Mouse (Mus musculus) olfactory bulb, adult 2 months (tissue): ENCODE measurements at regions not wholly inside any gene's neighbourhood (a gene's known extent, or its start where the extent isn't known, plus 50 kb on each side); places are given as distances from the start of the nearest gene placed in this dataset.
A peak's percentile ranks its signal among the peaks of the same experiment; 100 is the strongest.

ENCODE experiments used
- H3K27ac ChIP-seq: fragments of 200-500 bp; 2 replicates; pipeline ENCODE4 v1.5.1; 2012; ENCODE audit warnings: low read depth, low read length; ENCODE audit not compliant: insufficient read depth
- H3K4me1 ChIP-seq: fragments of 200-500 bp; 2 replicates; pipeline ENCODE4 v1.6.1; 2012; ENCODE audit warnings: low read length; ENCODE audit not compliant: control insufficient read depth, insufficient read depth
- H3K4me3 ChIP-seq: fragments of 200-500 bp; 2 replicates; pipeline ENCODE4 v1.5.1; 2012; ENCODE audit warnings: mild to moderate bottlenecking, low read depth, low read length, moderate library complexity; ENCODE audit not compliant: insufficient read depth
- CTCF ChIP-seq: fragments of 200-500 bp; IDR thresholded peaks from 2 replicates; pipeline ENCODE4 v1.5.1; 2012; ENCODE audit warnings: low read depth, mild to moderate bottlenecking, low read length, moderate library complexity; ENCODE audit not compliant: insufficient read depth
- POLR2A ChIP-seq: fragments of 200-500 bp; IDR thresholded peaks from 2 replicates; pipeline ENCODE4 v1.6.1; 2012; ENCODE audit warnings: mild to moderate bottlenecking, low read depth, low read length, moderate library complexity; ENCODE audit not compliant: insufficient read depth
- WGBS: fragments of 180-500 bp; shearing (Covaris S2); methylation state at CpG from one replicate; pipeline ENCODE4 v1.1.7; 2018; 5-methylcytosine and 5-hydroxymethylcytosine counted together

DNA sequence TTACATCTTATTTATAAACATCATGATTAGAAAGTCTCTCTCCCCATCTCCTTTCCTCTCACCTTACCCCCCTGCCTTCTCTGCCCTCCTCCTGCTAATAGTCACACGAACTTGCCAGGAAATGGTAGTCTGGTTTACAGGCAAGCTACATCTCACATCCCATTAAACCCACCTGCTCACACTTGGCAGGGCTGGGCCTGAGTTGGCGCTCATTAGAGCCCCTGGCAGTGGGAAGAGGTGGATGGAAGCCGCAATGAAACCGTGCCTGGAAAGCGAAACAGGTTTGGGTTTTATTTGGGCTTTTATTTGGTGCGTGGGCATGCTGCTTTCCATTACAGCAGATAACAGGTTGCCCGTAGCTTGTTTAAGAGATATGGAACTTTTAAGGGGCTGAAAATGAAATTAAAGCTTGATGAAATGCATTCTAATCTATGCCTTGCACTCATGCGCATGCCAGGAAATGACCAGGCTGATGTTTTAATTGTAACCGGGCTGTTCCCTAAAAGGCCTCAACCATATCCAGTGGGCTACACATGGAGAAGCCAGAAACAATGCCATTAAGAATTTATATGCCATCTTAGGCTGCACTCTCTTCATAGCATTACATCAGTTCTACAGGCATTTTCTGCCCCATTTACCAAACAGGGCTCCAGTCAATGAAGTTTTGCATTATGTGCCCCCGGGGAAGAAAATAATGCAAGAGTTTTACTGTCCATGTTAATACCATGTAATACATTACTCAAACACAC lies 725.0 kb downstream of the Mecom start:
- Histone ChIP-seq H3K4me3 (no peak overlapping the region), H3K27ac (no peak overlapping the region), H3K4me1 (no peaks in the 10 kb centered on the region)
- 62% methylated on average over 10 of the region's 10 CpGs for WGBS
- TF ChIP-seq CTCF = no peak
- no peak for TF ChIP-seq POLR2A

DNA sequence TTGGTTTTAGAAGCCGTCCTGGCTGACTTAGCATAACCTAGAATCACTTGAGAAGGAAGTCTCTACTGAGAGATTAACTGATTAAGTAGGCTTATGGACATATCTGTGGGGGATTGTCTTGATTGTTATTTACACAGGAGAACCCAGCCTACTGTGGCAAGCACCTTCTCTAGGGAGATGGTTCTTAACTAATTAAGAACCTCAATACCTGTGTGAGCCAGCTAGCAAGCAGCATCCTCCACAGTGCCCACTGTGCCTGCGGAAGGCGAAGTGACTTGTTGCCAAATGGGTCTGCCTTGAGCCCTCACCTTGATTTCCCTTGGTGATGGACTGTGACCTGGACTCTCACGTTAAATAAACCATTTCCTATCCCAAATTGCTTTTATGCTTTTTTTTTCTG lies 730.8 kb downstream of the Mecom start:
- 90% methylated on average over 4 of the region's 4 CpGs for WGBS
- H3K27ac ChIP-seq = no peak overlapping the region
- H3K4me1 ChIP-seq = no peaks in the 10 kb centered on the region
- TF ChIP-seq CTCF (no peak), POLR2A (no peak)
- H3K4me3 ChIP-seq = no peak overlapping the region

DNA sequence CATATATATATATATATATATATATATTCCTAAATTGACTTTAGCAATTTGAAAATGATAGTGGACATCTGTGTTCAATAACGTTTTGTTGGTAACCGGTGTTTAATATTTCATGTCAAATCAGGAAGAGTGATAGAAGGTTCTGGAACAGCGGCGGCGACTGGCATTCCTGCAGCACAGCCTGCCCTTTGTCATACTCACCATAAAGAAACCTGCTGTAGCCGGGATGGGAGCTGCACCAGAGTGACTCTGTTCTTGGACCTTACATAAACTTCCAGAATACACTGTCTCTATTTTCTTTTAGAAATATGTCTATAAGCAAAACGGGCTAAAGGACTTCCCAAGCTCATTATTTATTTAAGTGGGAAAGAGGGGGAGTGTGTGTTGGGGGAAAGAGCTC lies 731.5 kb downstream of the Egfem1 start:
- TF ChIP-seq POLR2A = no peak
- TF ChIP-seq CTCF = no peak
- WGBS = 27% methylated on average over 7 of the region's 7 CpGs
- no peak overlapping the region for H3K4me3 ChIP-seq
- H3K4me1 ChIP-seq = no peaks in the 10 kb centered on the region
- H3K27ac ChIP-seq = no peak overlapping the region

DNA sequence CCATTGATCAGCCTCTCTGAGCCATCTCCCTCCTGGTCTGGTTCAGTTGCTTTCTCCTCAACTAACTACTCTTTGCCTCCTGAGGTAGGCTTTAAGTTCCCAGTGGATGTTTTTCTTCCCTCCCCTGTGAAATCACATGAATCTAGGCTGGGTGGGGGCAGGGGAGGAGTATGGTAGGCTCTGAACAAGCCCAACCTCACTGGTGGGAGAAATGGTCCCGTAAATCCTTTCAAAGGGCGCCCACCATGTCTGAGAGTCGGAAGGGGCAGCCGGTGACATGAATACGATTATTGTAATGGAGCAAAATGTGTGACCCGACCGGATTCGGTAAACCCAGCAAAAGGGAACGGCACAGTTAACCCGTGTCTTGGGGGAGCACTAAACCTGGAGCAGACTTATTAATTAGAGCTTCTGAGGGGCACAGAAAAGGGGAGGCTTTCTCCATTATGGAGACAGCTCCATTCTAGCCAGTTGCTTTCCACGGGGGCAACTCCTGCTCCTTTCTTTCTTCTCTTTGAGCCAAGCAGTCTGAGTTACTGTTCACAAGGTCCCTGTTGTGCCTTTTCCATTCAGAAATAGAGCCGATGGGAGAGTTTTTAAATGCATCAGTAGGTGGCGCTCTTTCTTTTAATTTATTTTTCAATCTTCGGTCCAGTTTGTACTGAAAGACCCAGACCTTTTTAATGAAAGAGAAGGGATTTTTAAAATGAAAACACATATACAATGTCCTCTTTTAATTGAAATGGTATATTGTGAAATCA lies 730.8 kb downstream of the Egfem1 start:
- Histone ChIP-seq H3K27ac (no peak overlapping the region), H3K4me3 (peak overlapping the region; percentile 41), H3K4me1 (no peaks in the 10 kb centered on the region)
- TF ChIP-seq CTCF (no peak), POLR2A (no peak)
- WGBS = 8% methylated on average over 14 of the region's 14 CpGs

DNA sequence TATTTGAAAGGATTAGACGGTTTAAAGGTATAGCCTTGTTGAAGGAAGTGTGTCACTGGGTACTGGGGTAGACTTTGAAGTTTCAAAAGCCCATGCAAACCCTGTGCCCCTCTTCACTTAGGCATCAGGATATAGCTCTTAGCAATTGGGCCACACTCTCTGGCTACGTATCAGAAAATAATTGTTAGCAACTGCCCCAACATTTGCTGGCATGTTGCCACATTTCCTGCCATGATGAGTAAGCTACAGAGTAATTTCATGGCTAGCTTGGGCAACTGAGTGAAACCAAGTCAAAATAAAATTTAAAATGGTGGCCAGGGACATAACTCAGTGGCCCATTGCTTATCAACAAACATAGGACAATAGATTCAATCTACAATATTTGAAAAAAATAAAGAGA lies 724.2 kb downstream of the Egfem1 start:
- no peaks in the 10 kb centered on the region for H3K4me1 ChIP-seq
- no peak overlapping the region for H3K4me3 ChIP-seq
- no peak for TF ChIP-seq CTCF
- TF ChIP-seq POLR2A = no peak
- H3K27ac ChIP-seq = no peak overlapping the region
- 93% methylated on average over 2 of the region's 2 CpGs for WGBS

DNA sequence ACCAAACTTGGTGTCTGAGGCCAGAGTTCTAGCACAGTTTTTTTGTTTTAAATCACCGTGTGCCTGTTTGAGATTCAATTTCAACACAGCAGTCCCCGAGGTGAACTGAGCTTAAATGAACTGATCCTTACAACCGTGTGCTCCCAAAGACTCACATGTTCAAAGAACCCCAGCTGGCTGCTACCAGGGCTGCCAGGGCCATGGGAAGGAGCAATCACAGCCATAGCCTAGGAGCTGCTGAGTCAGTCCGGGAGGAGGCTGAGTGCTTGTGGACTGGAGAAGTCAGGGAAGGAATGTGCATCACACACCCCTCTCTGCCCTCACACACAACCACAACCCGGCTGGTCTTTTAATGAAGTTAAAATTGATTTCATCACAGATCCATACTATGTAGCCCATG lies 721.6 kb downstream of the Egfem1 start:
- Histone ChIP-seq H3K4me1 (no peaks in the 10 kb centered on the region), H3K27ac (no peak overlapping the region), H3K4me3 (no peak overlapping the region)
- TF ChIP-seq CTCF (no peak), POLR2A (no peak)
- 41% methylated on average over 5 of the region's 5 CpGs for WGBS

DNA sequence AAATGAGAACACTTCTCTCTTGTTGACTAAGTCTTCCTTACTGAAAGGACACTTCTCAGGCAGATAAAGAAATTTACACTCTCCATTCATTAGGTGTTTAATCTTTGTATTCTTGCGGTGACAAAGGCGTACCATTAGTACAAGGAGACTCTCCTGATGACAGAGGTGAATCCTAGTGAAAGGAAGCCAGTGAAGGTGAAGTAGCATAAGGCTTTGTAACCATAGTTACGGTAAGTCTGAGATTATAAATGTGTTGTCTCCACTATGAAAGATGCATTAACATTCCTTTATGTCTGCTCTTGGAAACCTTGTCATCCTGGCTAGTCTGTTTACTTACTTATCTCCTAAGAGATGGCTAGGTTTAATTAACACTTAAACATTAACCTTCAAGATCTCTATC lies 719.3 kb downstream of the Egfem1 start:
- 90% methylated on average over 3 of the region's 3 CpGs for WGBS

DNA sequence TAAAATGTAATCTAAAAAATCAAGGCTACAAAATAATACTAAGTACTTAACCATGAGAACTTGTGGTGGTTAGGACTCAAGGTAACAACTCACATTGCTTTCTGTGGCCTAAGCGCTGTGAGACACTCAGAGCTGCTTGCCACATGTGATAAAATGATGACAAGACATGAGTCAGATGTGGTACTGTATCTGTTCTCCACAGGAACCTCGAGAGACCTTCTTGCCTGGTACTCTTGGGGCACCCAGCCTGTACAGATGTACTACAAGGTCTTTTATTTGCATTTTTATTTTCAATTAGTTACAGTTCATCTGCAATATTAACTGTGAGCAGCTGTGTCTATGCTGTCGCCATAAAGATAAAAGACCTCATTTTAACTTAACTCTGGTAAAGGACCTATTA lies 692.5 kb downstream of the Egfem1 start:
- no peak overlapping the region for H3K27ac ChIP-seq
- no peak overlapping the region for H3K4me3 ChIP-seq
- no peak for TF ChIP-seq CTCF
- no peaks in the 10 kb centered on the region for H3K4me1 ChIP-seq
- WGBS = 64% methylated on average over 3 of the region's 3 CpGs

More for the DNA sequence above, 719.3 kb downstream of the Egfem1 start:
- no peak overlapping the region for H3K27ac ChIP-seq
- TF ChIP-seq CTCF (no peak), POLR2A (no peak)
- no peaks in the 10 kb centered on the region for H3K4me1 ChIP-seq
- H3K4me3 ChIP-seq = no peak overlapping the region

DNA sequence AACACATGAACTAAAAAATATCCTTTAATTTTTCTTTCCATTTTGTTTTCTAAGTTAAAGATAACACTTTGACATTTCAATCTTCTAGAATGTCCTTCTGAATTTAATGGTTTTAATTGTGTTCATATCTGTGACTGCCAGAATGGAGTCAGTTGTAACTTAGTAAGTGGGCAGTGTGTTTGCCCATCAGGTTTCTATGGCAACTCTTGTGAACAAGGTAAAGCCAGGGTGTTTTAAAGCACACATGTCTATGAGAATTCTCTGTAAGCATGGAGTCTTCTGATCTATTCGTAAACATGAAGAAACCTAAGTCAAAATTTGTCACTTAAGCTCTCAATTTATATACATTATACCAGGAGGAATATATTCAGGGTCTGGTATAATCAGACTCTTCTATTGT lies 689.4 kb downstream of the Egfem1 start:
- H3K4me1 ChIP-seq = no peaks in the 10 kb centered on the region
- WGBS = 96% methylated on average over 1 of the region's 1 CpGs
- no peak overlapping the region for H3K4me3 ChIP-seq
- no peak overlapping the region for H3K27ac ChIP-seq
- no peak for TF ChIP-seq POLR2A
- TF ChIP-seq CTCF = no peak
